Mouse (Mus musculus): ENCODE measurements around the gene Zfp579. TPM values are rescaled to one million over a fixed set of nuclear protein-coding genes. Genes with fewer than 3 reads are reported as not detected.

The Zfp579 gene
- polyA plus RNA-seq (2014; fragmentation: Nextera tagmentation; extraction: Ambion mirVana) = 58.5 and 60.0 TPM in 2 replicates

GRCm38 (mm10) chr7:4996003-4996895 lies at the start of gene Zfp579:
Zfp579 (minus strand) TSS chr7:4996158.
- Histone ChIP-seq H3K4me3 (ENCODE audit: low read depth, low read length) (peak within 1 kb of the TSS; percentile 70), H3K4me2 (ENCODE audit: low read depth, low read length, severe bottlenecking) (peak within 1 kb of the TSS; percentile 84), H3K9ac (ENCODE audit: low read length) (peak within 1 kb of the TSS; percentile 89), H3K27ac (ENCODE audit: low read depth, low read length) (peak within 1 kb of the TSS; percentile 43; the same call in 1 of the 2 replicates), H3K27me3 (ENCODE audit: control insufficient read depth, insufficient read depth, low read length) (peaks cover 15% of the 10 kb centered on the region), H3K4me1 (replicated peaks; ENCODE audit: control insufficient read depth, insufficient read depth, low read length) (peaks cover 20% of the 10 kb centered on the region), H3K9me3 (ENCODE audit: control insufficient read depth, low read length) (no peaks in the 10 kb centered on the region), H3K36me3 (ENCODE audit: control insufficient read depth, insufficient read depth, low read length) (peaks cover 2% of the 10 kb centered on the region; the same call in 1 of the 2 replicates)
- DNase-seq (ENCODE audit: low spot score) = peak; percentile 96
- ATAC-seq (replicated peaks; ENCODE audit: low FRiP score) = peak; percentile 90
- WGBS = 5% methylated on average over 16 of the region's 26 CpGs

GRCm38 (mm10) chr7:5044981-5045380 lies 49.0 kb upstream of the Zfp579 start:
- ATAC-seq (replicated peaks; ENCODE audit: low FRiP score) (no peak), DNase-seq (ENCODE audit: low spot score) (no peak)
- 77% methylated on average over 2 of the region's 2 CpGs for WGBS
- Histone ChIP-seq H3K4me1 (replicated peaks; ENCODE audit: control insufficient read depth, insufficient read depth, low read length) (no peaks in the 10 kb centered on the region), H3K36me3 (ENCODE audit: control insufficient read depth, insufficient read depth, low read length) (no peaks in the 10 kb centered on the region), H3K27ac (ENCODE audit: low read depth, low read length) (no peak overlapping the region), H3K9me3 (ENCODE audit: control insufficient read depth, low read length) (no peaks in the 10 kb centered on the region), H3K4me3 (ENCODE audit: low read depth, low read length) (no peak overlapping the region), H3K4me2 (ENCODE audit: low read depth, low read length, severe bottlenecking) (no peak overlapping the region), H3K27me3 (ENCODE audit: control insufficient read depth, insufficient read depth, low read length) (no peaks in the 10 kb centered on the region), H3K9ac (ENCODE audit: low read length) (no peak overlapping the region)

- 39% methylated on average over 5 of the region's 5 CpGs for WGBS
- peak overlapping the region; percentile 75 for H3K9ac ChIP-seq (ENCODE audit: low read length)
- peak overlapping the region; percentile 64 for H3K4me3 ChIP-seq (ENCODE audit: low read depth, low read length)
- peak overlapping the region; percentile 49 for H3K4me2 ChIP-seq (ENCODE audit: low read depth, low read length, severe bottlenecking)
- no peak for ATAC-seq (replicated peaks; ENCODE audit: low FRiP score)
- no peak for DNase-seq (ENCODE audit: low spot score)
- no peaks in the 10 kb centered on the region for H3K9me3 ChIP-seq (ENCODE audit: control insufficient read depth, low read length)
- H3K27ac ChIP-seq (ENCODE audit: low read depth, low read length) = peak overlapping the region; percentile 93; the same call in 1 of the 2 replicates
- H3K36me3 ChIP-seq (ENCODE audit: control insufficient read depth, insufficient read depth, low read length) = peaks cover 2% of the 10 kb centered on the region; the same call in 1 of the 2 replicates
- no peaks in the 10 kb centered on the region for H3K4me1 ChIP-seq (replicated peaks; ENCODE audit: control insufficient read depth, insufficient read depth, low read length)
- no peaks in the 10 kb centered on the region for H3K27me3 ChIP-seq (ENCODE audit: control insufficient read depth, insufficient read depth, low read length)
These were observed 43.0 kb upstream of the Zfp579 start for GRCm38 (mm10) chr7:5038940-5039339.

- ATAC-seq (replicated peaks; ENCODE audit: low FRiP score) (peak; percentile 96), DNase-seq (ENCODE audit: low spot score) (peak; percentile 95)
- under 1% methylated on average over 48 of the region's 48 CpGs for WGBS
- H3K36me3 ChIP-seq (ENCODE audit: control insufficient read depth, insufficient read depth, low read length) = peaks cover 2% of the 10 kb centered on the region; the same call in 1 of the 2 replicates
- peak within 1 kb of the TSS; percentile 93 for H3K27ac ChIP-seq (ENCODE audit: low read depth, low read length)
- H3K4me3 ChIP-seq (ENCODE audit: low read depth, low read length) = peak within 1 kb of the TSS; percentile 64
- no peaks in the 10 kb centered on the region for H3K4me1 ChIP-seq (replicated peaks; ENCODE audit: control insufficient read depth, insufficient read depth, low read length)
- peak within 1 kb of the TSS; percentile 75 for H3K9ac ChIP-seq (ENCODE audit: low read length)
- no peaks in the 10 kb centered on the region for H3K9me3 ChIP-seq (ENCODE audit: control insufficient read depth, low read length)
- H3K4me2 ChIP-seq (ENCODE audit: low read depth, low read length, severe bottlenecking) = peak within 1 kb of the TSS; percentile 49
- H3K27me3 ChIP-seq (ENCODE audit: control insufficient read depth, insufficient read depth, low read length) = no peaks in the 10 kb centered on the region
These were observed 42.3 kb upstream of the Zfp579 start, which contains the start of gene Zfp784 for GRCm38 (mm10) chr7:5038109-5038732. Zfp784 (minus strand) TSS chr7:5038446.

- Histone ChIP-seq H3K9ac (ENCODE audit: low read length) (no peak overlapping the region), H3K9me3 (ENCODE audit: control insufficient read depth, low read length) (no peaks in the 10 kb centered on the region), H3K4me1 (replicated peaks; ENCODE audit: control insufficient read depth, insufficient read depth, low read length) (no peaks in the 10 kb centered on the region), H3K36me3 (ENCODE audit: control insufficient read depth, insufficient read depth, low read length) (peaks cover 8% of the 10 kb centered on the region; the same call in 1 of the 2 replicates), H3K4me2 (ENCODE audit: low read depth, low read length, severe bottlenecking) (peak overlapping the region; percentile 49; the same call in 1 of the 2 replicates), H3K27me3 (ENCODE audit: control insufficient read depth, insufficient read depth, low read length) (no peaks in the 10 kb centered on the region), H3K27ac (ENCODE audit: low read depth, low read length) (no peak overlapping the region), H3K4me3 (ENCODE audit: low read depth, low read length) (no peak overlapping the region)
- no peak for DNase-seq (ENCODE audit: low spot score)
- WGBS = 88% methylated on average over 8 of the region's 8 CpGs
- ATAC-seq (replicated peaks; ENCODE audit: low FRiP score) = no peak
These were observed 41.5 kb upstream of the Zfp579 start for GRCm38 (mm10) chr7:5037467-5037866.

GRCm38 (mm10) chr7:5037026-5037425 lies 41.1 kb upstream of the Zfp579 start:
- ATAC-seq (replicated peaks; ENCODE audit: low FRiP score) (no peak), DNase-seq (ENCODE audit: low spot score) (no peak)
- Histone ChIP-seq H3K9ac (ENCODE audit: low read length) (no peak overlapping the region), H3K4me3 (ENCODE audit: low read depth, low read length) (no peak overlapping the region), H3K27ac (ENCODE audit: low read depth, low read length) (no peak overlapping the region), H3K4me1 (replicated peaks; ENCODE audit: control insufficient read depth, insufficient read depth, low read length) (no peaks in the 10 kb centered on the region), H3K9me3 (ENCODE audit: control insufficient read depth, low read length) (peaks cover under 1% of the 10 kb centered on the region; the same call in 1 of the 2 replicates), H3K27me3 (ENCODE audit: control insufficient read depth, insufficient read depth, low read length) (no peaks in the 10 kb centered on the region), H3K36me3 (ENCODE audit: control insufficient read depth, insufficient read depth, low read length) (peaks cover 13% of the 10 kb centered on the region), H3K4me2 (ENCODE audit: low read depth, low read length, severe bottlenecking) (no peak overlapping the region)
- WGBS = 94% methylated on average over 7 of the region's 7 CpGs

- ATAC-seq (replicated peaks; ENCODE audit: low FRiP score) = no peak
- WGBS = 91% methylated on average over 9 of the region's 9 CpGs
- H3K9me3 ChIP-seq (ENCODE audit: control insufficient read depth, low read length) = peaks cover 9% of the 10 kb centered on the region
- H3K4me3 ChIP-seq (ENCODE audit: low read depth, low read length) = no peak overlapping the region
- no peak overlapping the region for H3K9ac ChIP-seq (ENCODE audit: low read length)
- no peaks in the 10 kb centered on the region for H3K4me1 ChIP-seq (replicated peaks; ENCODE audit: control insufficient read depth, insufficient read depth, low read length)
- no peak overlapping the region for H3K4me2 ChIP-seq (ENCODE audit: low read depth, low read length, severe bottlenecking)
- peaks cover 22% of the 10 kb centered on the region for H3K36me3 ChIP-seq (ENCODE audit: control insufficient read depth, insufficient read depth, low read length)
- DNase-seq (ENCODE audit: low spot score) = no peak
- H3K27ac ChIP-seq (ENCODE audit: low read depth, low read length) = no peak overlapping the region
- no peaks in the 10 kb centered on the region for H3K27me3 ChIP-seq (ENCODE audit: control insufficient read depth, insufficient read depth, low read length)
These were observed 40.2 kb upstream of the Zfp579 start for GRCm38 (mm10) chr7:5036136-5036535.

GRCm38 (mm10) chr7:5035628-5036027 lies 39.7 kb upstream of the Zfp579 start:
- Histone ChIP-seq H3K9me3 (ENCODE audit: control insufficient read depth, low read length) (peaks cover 15% of the 10 kb centered on the region), H3K27me3 (ENCODE audit: control insufficient read depth, insufficient read depth, low read length) (no peaks in the 10 kb centered on the region), H3K4me1 (replicated peaks; ENCODE audit: control insufficient read depth, insufficient read depth, low read length) (no peaks in the 10 kb centered on the region), H3K27ac (ENCODE audit: low read depth, low read length) (no peak overlapping the region), H3K4me2 (ENCODE audit: low read depth, low read length, severe bottlenecking) (no peak overlapping the region), H3K4me3 (ENCODE audit: low read depth, low read length) (no peak overlapping the region), H3K36me3 (ENCODE audit: control insufficient read depth, insufficient read depth, low read length) (peaks cover 27% of the 10 kb centered on the region), H3K9ac (ENCODE audit: low read length) (no peak overlapping the region)
- 93% methylated on average over 17 of the region's 17 CpGs for WGBS
- DNase-seq (ENCODE audit: low spot score) (no peak), ATAC-seq (replicated peaks; ENCODE audit: low FRiP score) (no peak)

All from forebrain, embryonic 11.5 days (tissue).